Mouse (Mus musculus) E14TG2a.4 (cell line): ENCODE data around the gene Fndc8.

Source experiments
- CTCF ChIP-seq: conservative IDR thresholded peaks from 2 replicates; pipeline ENCODE4 v1.5.1; 2014; ENCODE audit warnings: low read length
- NANOG ChIP-seq: IDR thresholded peaks from 2 replicates; pipeline ENCODE4 v1.6.1; 2014; ENCODE audit warnings: borderline replicate concordance, low read length, mixed read lengths
- POU5F1 ChIP-seq: IDR thresholded peaks from 2 replicates; pipeline ENCODE4 v1.6.1; 2014; ENCODE audit warnings: low read length, borderline replicate concordance

DNA sequence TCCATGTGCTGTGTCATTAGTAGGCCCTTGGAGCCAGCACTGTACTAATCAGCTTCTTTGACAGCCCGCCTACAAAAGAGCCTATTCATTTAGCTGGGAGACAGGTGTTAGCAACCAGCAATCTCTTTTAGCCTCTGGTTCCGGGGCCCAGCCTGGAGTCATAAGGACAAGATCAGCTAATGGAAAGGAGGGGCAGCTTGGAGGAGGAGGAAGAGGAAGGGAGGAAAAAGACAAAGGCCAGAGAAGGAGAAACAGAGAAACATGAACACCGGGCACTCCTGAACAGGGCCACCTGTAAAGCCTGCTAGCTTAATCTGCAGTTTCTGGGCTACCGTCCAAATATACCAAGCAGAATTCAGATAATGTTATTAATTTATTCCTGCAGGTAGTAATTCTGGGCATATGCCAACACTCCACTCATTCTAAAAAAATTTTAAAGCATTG, 28.4 kb upstream of the Fndc8 start:
- no peak for TF ChIP-seq CTCF
- no peak for TF ChIP-seq POU5F1
- no peak for TF ChIP-seq NANOG
